Mouse (Mus musculus): ENCODE data around the gene Anxa10. TPM values are rescaled to one million over a fixed set of nuclear protein-coding genes. Genes with fewer than 3 reads are reported as not detected.

The Anxa10 gene
- polyA plus RNA-seq, 1 experiment from 2014 or later, result not detected

Other genes starting within 250 kb of the Anxa10 start
- 49.9 and 57.9 TPM in 2 replicates for gene Palld, start 220.5 kb downstream of the Anxa10 start, polyA plus RNA-seq (2016; fragmentation: Nextera tagmentation; extraction: Ambion mirVana)
- 0.43 and 0.65 TPM in 2 replicates for gene Ddx60, start 195.1 kb downstream of the Anxa10 start, polyA plus RNA-seq (2016; fragmentation: Nextera tagmentation; extraction: Ambion mirVana)